Mouse (Mus musculus): ENCODE data around the gene Vps51.

Gene Vps51

GRCm38 (mm10) chr19:6076564-6077393, at the start of gene Vps51:
Gene Vps51 (minus strand): TSS chr19:6077231.
- in situ Hi-C loops (cut with MboI; ENCODE audit: low sequenced_read_pairs) = no loop called here

GRCm38 (mm10) chr19:6126289-6126688, 49.3 kb upstream of the Vps51 start:
- in situ Hi-C loops (cut with MboI; ENCODE audit: low sequenced_read_pairs) = loop anchor here (10.0 kb wide), 1 partner anchor 161 kb away; the partner anchor contains the start of gene Pola2

GRCm38 (mm10) chr19:6124898-6125297, 47.9 kb upstream of the Vps51 start:
- in situ Hi-C loops (cut with MboI; ENCODE audit: low sequenced_read_pairs) = loop anchor here (10.0 kb wide), 1 partner anchor 160 kb away; the partner anchor contains the start of gene Pola2

- in situ Hi-C loops (cut with MboI; ENCODE audit: low sequenced_read_pairs) = loop anchor here (10.0 kb wide), 1 partner anchor 159 kb away; the partner anchor contains the start of gene Pola2
Measured at GRCm38 (mm10) chr19:6123330-6123729, 46.3 kb upstream of the Vps51 start.

GRCm38 (mm10) chr19:6121761-6122160, 44.7 kb upstream of the Vps51 start:
- in situ Hi-C loops (cut with MboI; ENCODE audit: low sequenced_read_pairs) = loop anchor here (10.0 kb wide), 1 partner anchor 157 kb away; the partner anchor contains the start of gene Pola2

- in situ Hi-C loops (cut with MboI; ENCODE audit: low sequenced_read_pairs) = no loop called here
Measured at GRCm38 (mm10) chr19:6118677-6119185, 41.7 kb upstream of the Vps51 start.

GRCm38 (mm10) chr19:6117986-6118676, 41.1 kb upstream of the Vps51 start, which contains the start of gene Sac3d1:
Gene Sac3d1 (minus strand): TSS chr19:6118650.
- in situ Hi-C loops (cut with MboI; ENCODE audit: low sequenced_read_pairs) = no loop called here

- in situ Hi-C loops (cut with MboI; ENCODE audit: low sequenced_read_pairs) = no loop called here
Measured at GRCm38 (mm10) chr19:6117346-6117985, 40.4 kb upstream of the Vps51 start.

- in situ Hi-C loops (cut with MboI; ENCODE audit: low sequenced_read_pairs) = no loop called here
Measured at GRCm38 (mm10) chr19:6116113-6116850, 39.3 kb upstream of the Vps51 start.

GRCm38 (mm10) chr19:6113116-6113515, 36.1 kb upstream of the Vps51 start:
- in situ Hi-C loops (cut with MboI; ENCODE audit: low sequenced_read_pairs) = no loop called here

GRCm38 (mm10) chr19:6105586-6105985, 28.6 kb upstream of the Vps51 start, which contains the start of gene Naaladl1:
Gene Naaladl1 (plus strand): TSS chr19:6105782.
- in situ Hi-C loops (cut with MboI; ENCODE audit: low sequenced_read_pairs) = no loop called here

- in situ Hi-C loops (cut with MboI; ENCODE audit: low sequenced_read_pairs) = no loop called here
Measured at GRCm38 (mm10) chr19:6104476-6104875, 27.4 kb upstream of the Vps51 start.

GRCm38 (mm10) chr19:6102169-6102853, 25.3 kb upstream of the Vps51 start:
- in situ Hi-C loops (cut with MboI; ENCODE audit: low sequenced_read_pairs) = no loop called here

- in situ Hi-C loops (cut with MboI; ENCODE audit: low sequenced_read_pairs) = no loop called here
Measured at GRCm38 (mm10) chr19:6101186-6101585, 24.2 kb upstream of the Vps51 start.

- in situ Hi-C loops (cut with MboI; ENCODE audit: low sequenced_read_pairs) = no loop called here
Measured at GRCm38 (mm10) chr19:6097847-6098246, 20.8 kb upstream of the Vps51 start.

- in situ Hi-C loops (cut with MboI; ENCODE audit: low sequenced_read_pairs) = no loop called here
Measured at GRCm38 (mm10) chr19:6094119-6094518, 17.1 kb upstream of the Vps51 start, which contains the start of gene AC131692.1. Gene AC131692.1 (plus strand): TSS chr19:6094419.

GRCm38 (mm10) chr19:6088841-6089240, 11.8 kb upstream of the Vps51 start:
- in situ Hi-C loops (cut with MboI; ENCODE audit: low sequenced_read_pairs) = no loop called here

- in situ Hi-C loops (cut with MboI; ENCODE audit: low sequenced_read_pairs) = no loop called here
Measured at GRCm38 (mm10) chr19:6085417-6085879, 8.4 kb upstream of the Vps51 start.

GRCm38 (mm10) chr19:6084478-6085248, 7.6 kb upstream of the Vps51 start, which contains the start of the genes Zfpl1 and Cdca5:
Gene Zfpl1 (minus strand): TSS chr19:6084956.
Gene Cdca5 (plus strand): TSS chr19:6084983.
- in situ Hi-C loops (cut with MboI; ENCODE audit: low sequenced_read_pairs) = no loop called here

Measured in CH12F3 (cell line).